Mouse (Mus musculus) heart, postnatal 14 days (tissue): ENCODE data around the gene Gje1. TPM values are rescaled to one million over a fixed set of nuclear protein-coding genes. Genes with fewer than 3 reads are reported as not detected.

Experiments
- DNase-seq, 2 experiments: peaks; one replicate each; pipeline ENCODE4 v3.0.0; 2021 to 2022
- intact Hi-C: fragments of 180-260 bp; cut with DNase I; formaldehyde crosslinking; loops from one replicate; pipeline ENCODE4 v1.15.1; 2025
- long read RNA-seq, 2 experiments: library from polyadenylated mRNA; stranded (forward); transcript quantifications; one replicate each; pipeline ENCODE4 v2.0.0; 2021
- total RNA-seq, 2 experiments: library from RNA; stranded (reverse); gene quantifications; 2 replicates each; pipeline ENCODE4 v1.2.3; 2021

Gene Gje1
- not detected for total RNA-seq
- long read RNA-seq, experiment 1: 0 reads
- long read RNA-seq, experiment 2: 0 reads

DNA sequence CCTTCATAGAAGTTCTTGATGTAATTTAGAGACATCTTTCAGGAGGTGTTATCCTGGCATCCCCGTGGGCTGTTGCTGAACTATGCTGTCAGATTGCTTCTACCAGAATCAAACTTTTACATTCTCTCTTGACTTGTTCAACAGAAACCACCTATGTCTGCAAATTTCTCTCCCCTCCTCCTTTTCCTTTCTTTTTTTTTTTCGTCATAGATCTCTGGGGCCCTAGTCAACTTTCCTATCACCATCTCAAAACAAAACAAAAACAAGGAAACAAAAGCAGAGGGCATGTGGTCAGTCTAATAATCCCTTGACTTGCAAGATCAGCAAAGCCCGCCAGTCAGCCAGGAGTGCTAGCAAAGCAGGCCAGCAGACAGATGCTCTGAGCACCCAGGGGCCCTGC, at the start of gene Gje1:
TSS of gene Gje1 (minus strand) at position 101 of the 400 bp plus-strand sequence.
- intact Hi-C loops: no loop called here

DNA sequence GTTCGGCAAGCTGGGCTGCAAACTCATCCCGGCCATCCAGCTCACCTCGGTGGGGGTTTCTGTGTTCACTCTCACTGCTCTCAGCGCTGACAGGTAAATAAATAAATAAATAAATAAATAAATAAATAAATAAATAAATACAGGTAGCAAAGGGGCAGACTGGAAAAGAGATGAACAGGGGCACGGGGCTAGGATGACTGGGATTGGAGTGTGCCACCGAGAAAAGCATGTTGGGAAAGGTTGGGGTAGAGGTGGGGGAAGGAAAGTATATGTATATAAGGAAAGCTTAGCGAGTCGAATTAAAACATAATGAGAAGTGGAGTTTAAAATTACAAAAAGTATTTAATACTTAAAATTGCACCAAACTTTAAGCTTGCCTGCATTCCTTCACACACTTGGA, 42.6 kb upstream of the Gje1 start:
- no peak for DNase-seq
- intact Hi-C loops: no loop called here

More for the DNA sequence above, at the start of gene Gje1:
- no peak for DNase-seq

DNA sequence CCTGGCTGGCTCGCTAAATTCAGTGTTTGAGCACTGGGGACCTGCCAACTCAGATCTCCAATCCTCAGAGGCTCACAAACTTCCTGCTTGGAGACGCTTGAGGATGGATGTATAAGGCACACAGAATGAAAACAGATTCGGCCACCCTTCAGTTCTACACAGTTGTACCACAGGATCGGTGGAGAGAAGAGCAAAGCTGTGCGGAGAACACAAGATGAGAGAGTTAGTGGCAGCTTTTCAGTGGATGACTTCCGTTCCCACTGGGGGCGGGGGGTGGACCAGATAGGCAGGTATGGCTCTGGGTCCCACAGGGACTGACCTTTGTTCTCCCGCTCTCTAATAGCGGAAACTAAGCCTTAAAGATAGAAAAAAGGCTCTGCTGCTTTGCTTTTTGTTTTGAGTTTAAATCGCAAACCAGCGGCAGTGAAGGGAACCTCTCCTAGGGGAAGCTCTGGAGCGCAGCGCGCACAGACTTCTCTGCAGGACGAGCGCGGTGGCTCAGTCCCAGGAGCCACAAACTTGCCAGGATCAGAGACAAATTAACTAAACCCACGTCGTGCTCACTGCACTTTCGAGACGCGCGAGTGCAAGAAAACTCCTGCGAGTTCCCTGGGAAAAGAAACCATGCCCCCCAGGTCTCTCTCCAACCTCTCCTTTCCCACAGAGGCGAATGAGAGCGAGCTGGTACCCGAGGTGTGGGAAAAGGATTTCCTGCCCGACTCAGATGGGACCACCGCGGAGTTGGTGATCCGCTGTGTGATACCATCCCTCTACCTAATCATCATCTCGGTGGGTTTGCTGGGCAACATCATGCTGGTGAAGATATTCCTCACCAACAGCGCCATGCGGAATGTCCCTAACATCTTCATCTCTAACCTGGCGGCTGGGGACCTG, 41.9 kb upstream of the Gje1 start:
- DNase-seq: no peak
- intact Hi-C loops: no loop called here

DNA sequence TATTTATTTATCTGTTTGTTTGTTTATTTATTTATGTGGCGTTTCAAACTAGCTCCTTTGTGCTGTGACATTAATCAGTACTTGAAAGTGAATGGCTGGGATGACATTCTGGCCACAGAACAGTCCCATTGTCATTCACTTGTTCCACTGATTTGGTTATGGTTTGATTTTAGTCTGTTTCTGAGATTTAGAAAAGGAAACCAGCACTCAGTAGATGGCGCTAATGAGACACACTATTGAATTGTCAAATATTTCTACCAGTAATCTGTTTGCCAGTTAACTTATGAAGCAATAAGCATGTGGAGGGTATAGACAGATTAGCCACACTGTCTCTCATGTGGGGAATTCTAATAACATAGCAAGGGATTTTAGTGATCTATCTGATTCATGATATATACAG, 16.3 kb upstream of the Gje1 start:
- DNase-seq: peak in 1 of 2 experiments; percentile 45
- intact Hi-C loops: no loop called here

DNA sequence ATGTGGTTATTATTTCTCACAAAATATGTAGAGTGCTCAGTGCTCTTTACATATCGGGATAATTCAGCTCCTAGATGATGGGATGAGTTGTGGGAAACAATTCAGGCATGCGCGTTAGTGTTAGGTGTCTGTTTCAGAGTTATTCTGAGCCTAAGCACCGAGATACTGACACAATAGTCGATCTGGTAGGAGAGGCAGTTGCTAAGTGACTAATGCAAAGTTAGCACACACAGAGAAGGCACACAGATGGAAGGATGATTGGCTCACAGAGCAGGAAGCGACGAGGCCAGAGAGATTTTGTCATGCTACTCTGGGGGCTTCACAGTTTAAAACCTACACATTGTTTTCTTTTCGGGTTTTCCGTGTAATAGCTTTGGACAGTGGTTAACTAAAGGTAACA, 7.7 kb upstream of the Gje1 start:
- intact Hi-C loops: no loop called here
- DNase-seq: no peak

DNA sequence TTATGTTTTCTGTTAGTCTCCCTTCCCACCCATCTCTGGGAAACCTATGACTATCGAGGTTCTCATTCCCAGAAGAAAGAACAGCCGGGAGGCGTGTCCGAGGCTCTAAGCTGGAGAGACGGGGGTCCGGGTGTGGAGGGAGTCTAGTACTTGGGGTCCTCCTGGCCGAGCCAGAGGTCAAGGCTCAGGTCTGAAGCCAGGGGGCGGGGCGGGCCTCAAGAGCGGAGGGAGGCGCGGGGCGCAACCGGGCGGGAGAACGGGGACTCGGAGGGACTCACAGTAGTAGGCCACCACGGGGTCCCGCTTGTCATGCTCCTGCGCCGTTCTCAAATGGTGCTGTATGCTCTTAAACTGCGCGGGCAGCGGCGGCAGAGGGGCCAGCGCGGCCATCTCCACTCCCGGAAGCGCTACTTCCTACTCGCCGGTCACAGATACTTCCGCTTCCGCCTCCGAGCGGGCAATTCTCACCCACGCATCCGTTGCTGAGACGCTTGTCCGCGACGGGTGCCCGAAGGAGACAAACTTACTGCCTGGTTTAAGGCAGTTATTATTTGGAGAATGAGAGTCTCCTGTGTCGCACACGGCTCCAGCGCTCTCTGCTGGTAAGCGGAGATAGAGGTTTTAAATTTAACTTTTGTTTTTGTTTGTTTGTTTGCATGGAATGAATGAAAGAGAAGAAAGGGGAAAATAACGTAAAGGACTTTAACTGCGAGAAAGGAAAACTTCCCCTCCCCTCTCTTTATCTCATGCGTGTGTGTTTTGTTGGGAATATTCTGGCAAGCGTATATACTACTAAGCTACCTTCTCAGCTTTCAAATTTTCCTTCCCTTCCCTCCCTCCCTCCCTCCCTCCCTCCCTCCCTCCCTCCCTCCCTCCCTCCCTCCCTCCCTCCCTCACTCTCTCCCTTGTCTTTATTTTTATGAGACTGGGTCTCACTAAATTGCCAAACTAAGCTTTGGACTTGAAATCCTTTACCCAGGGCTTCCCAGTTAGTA, 12.6 kb downstream of the Gje1 start, which contains the start of the genes Vta1 and Nmbr:
TSS of gene Vta1 (minus strand) at position 489 of the 995 bp plus-strand sequence.
TSS of gene Nmbr (plus strand) at position 520 of the 995 bp plus-strand sequence.
- intact Hi-C loops: loop anchor here (2.0 kb wide), 2 partner anchors 255 to 299 kb away; no protein-coding TSS in a partner anchor
- peak; percentile 95 to 97 for DNase-seq

DNA sequence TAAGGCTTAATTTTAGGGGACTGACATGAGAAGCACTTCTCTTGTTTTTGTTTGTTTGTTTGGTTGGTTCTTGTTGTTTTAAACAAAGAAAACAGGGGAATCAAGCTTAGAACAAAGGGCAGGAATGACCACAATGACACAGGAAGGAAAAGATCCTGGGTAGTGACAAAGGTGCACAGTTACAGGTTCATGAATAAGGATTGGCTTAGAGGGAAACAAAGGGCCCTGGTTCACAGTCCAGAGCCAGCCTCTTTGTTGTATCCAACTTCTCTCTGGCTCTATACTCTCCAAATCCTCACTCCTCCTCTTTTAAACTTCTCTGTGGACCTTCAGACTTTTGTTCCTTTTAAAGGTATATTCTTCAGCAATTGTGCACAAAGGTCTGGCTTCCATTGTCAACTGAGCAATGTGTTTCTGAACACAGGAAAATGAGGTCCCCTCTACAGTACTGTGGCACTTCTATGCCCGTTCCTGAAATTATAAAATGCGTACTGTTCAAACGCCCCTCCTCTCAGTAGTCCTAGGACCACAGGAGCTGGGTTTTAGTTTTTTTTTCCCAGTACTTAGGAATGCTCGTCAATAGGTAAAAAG, 14.1 kb downstream of the Gje1 start:
- intact Hi-C loops: loop anchor here (2.0 kb wide), 2 partner anchors 253 to 297 kb away; no protein-coding TSS in a partner anchor
- DNase-seq: no peak

DNA sequence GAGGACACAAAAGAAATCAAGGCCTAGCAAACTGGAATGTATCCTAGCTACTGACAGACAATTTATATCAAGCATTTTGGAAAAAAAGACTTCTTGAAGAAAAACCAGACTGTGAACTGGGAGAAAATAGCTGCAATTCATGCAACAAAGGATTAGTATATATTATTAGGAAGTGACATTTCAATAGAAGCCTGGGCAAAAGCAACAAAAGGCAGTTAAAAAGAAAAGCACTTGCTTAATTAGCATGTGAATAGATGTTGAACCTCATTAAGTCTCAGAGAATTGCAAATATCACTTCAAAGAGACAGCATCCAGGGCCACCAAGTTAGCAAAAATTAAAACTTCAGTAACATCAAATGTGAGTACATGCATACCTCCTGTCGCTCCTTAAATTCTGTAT, 14.8 kb downstream of the Gje1 start:
- DNase-seq: no peak

DNA sequence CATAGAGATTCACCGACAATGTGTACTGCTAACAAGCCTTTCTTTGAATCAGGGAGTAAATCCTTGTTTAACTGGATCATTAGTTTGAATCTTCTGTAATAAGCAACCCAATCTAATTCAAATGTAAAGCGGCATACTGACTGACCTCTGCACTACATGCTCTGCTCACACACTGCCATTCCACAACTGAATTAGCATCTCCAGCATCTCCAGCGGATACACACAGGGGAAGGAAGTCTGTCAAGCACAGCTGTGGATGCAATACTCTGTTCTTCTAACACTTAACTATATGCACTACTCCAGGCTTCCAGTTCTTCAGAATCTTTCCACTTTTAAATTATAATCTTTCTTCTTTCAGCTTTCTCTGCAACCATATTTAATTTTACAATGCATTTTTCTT, 27.7 kb downstream of the Gje1 start:
- intact Hi-C loops: no loop called here

More for the DNA sequence above, 14.8 kb downstream of the Gje1 start:
- intact Hi-C loops: no loop called here

DNA sequence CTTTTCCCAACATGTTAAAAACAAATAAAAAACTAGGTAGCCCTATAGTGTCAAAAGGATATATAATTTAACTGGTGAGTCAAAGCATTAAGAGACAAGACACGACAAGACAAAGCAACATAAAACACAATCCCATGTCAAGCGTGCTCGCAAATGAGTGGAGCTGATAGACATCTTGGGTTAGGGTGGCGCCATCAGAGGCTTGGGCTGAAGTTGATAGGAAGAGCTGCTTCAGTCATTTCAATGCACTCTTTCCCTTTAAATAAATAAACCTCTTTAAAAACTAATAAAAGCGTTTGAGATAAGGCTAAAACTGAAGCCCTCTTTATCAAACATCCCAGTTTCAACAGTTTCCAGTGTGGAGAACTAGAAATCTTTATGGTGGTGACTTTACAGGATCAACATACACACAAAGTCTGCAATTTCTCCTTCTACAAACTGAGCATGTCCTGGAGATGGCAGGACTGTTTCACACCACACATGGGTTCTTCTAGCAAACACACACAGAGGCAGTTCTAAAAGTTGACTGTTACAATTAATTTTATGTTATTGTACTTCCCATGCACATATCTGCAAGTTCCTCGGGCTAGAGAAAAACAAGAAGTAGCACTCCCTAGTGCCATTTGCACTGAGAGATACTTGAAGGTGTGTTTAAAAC, 29.1 kb downstream of the Gje1 start:
- no peak for DNase-seq
- intact Hi-C loops: no loop called here

More for the DNA sequence above, 27.7 kb downstream of the Gje1 start:
- no peak for DNase-seq

DNA sequence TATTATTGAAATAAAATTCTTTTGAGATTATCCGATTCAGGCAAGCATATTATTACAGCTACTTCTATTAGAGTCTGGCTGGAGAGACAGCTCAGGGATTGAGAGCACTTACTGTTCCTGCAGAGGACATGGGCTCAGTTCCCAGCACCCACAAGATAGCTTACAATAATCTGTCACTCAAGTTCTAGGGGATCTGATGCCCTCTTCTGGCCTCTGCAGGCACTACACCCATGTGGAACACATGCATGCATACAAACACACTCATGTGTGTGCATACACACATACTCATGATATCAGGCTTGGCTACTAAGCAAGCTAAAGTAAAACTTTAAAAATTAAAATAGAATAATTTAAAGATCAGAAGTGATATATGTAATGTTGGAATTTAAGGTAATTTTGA, 32.4 kb downstream of the Gje1 start:
- intact Hi-C loops: no loop called here
- DNase-seq: no peak

DNA sequence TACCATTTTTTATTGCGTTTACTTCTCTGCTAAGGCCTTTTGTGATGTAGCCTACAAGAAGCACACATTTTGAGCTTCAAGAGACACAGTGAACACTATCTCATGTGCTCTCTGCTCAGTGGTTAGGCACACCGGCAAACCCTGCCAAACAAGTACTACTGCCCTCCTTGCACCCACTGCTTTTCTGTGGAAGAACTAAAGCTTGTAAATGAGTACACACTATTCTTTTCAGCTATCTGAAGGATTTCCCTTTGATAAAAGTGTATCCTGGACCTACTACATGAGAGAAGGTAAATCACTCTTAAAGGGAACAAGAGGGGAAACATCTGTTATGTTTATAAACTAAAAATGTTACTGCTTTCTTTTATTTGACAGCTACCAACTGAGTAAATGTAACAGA, 51.9 kb downstream of the Gje1 start:
- intact Hi-C loops: no loop called here
- no peak for DNase-seq

Other genes starting within 250 kb of the Gje1 start
- gene Adgrg6, start 172.6 kb downstream of the Gje1 start, total RNA-seq: 1 to 10 TPM; 2.7 to 3.5 TPM
- 10 to 100 TPM; 30.6 to 32.7 TPM for gene Vta1, start 12.7 kb downstream of the Gje1 start, total RNA-seq
- not detected for gene Nmbr, start 12.6 kb downstream of the Gje1 start, total RNA-seq